Mouse (Mus musculus) layer of hippocampus, postnatal 10 days (tissue): ENCODE results near the gene Pkdcc. TPM values are rescaled to one million over a fixed set of nuclear protein-coding genes. Genes with fewer than 3 reads are reported as not detected.
A peak's percentile ranks its signal among the peaks of the same experiment; 100 is the strongest.

Experiments
- DNase-seq, 2 experiments: peaks; one replicate each; pipeline ENCODE4 v3.0.0; 2021; ENCODE audit warnings: low spot score in 2 of 2
- long read RNA-seq: library from polyadenylated mRNA; stranded (forward); transcript quantifications from one replicate; pipeline ENCODE4 v2.0.0, GENCODE M21; 2023
- total RNA-seq, 2 experiments: library from RNA; stranded (reverse); gene quantifications; 2 replicates each; pipeline ENCODE4 v1.2.3; 2021

Gene Pkdcc
- total RNA-seq: 10 to 100 TPM; 19.1 to 22.1 TPM
- long read RNA-seq, partial matches to known transcripts: 0 of 4 reads
- long read RNA-seq, other reads (novel, unspliced or antisense): 3 of 4 reads

- peak; percentile 73 to 85 for DNase-seq
Measured at GRCm38 (mm10) chr17:83214674-83215528, at the start of gene Pkdcc. Gene Pkdcc (plus strand): TSS chr17:83215292.

- no peak for DNase-seq
Measured at GRCm38 (mm10) chr17:83166195-83166594, 48.9 kb upstream of the Pkdcc start.

GRCm38 (mm10) chr17:83176146-83176545 is 38.9 kb upstream of the Pkdcc start:
- DNase-seq: no peak

- DNase-seq: no peak
Measured at GRCm38 (mm10) chr17:83178483-83179150, 36.5 kb upstream of the Pkdcc start.

GRCm38 (mm10) chr17:83179151-83179531 is 36.0 kb upstream of the Pkdcc start:
- no peak for DNase-seq

- DNase-seq: no peak
Measured at GRCm38 (mm10) chr17:83179569-83179968, 35.5 kb upstream of the Pkdcc start.

- DNase-seq: no peak
Measured at GRCm38 (mm10) chr17:83181086-83181485, 34.0 kb upstream of the Pkdcc start.

GRCm38 (mm10) chr17:83181592-83181991 is 33.5 kb upstream of the Pkdcc start:
- no peak for DNase-seq

GRCm38 (mm10) chr17:83182061-83182664 is 32.9 kb upstream of the Pkdcc start:
- no peak for DNase-seq

GRCm38 (mm10) chr17:83182780-83183179 is 32.3 kb upstream of the Pkdcc start:
- DNase-seq: no peak

- DNase-seq: no peak
Measured at GRCm38 (mm10) chr17:83187751-83188565, 27.1 kb upstream of the Pkdcc start.

- no peak for DNase-seq
Measured at GRCm38 (mm10) chr17:83190810-83191209, 24.3 kb upstream of the Pkdcc start.

- DNase-seq: no peak
Measured at GRCm38 (mm10) chr17:83194491-83194890, 20.6 kb upstream of the Pkdcc start.

- no peak for DNase-seq
Measured at GRCm38 (mm10) chr17:83197361-83197923, 17.6 kb upstream of the Pkdcc start.

GRCm38 (mm10) chr17:83200469-83200868 is 14.6 kb upstream of the Pkdcc start:
- DNase-seq: no peak

- no peak for DNase-seq
Measured at GRCm38 (mm10) chr17:83201257-83201656, 13.8 kb upstream of the Pkdcc start.

- no peak for DNase-seq
Measured at GRCm38 (mm10) chr17:83203692-83204383, 11.3 kb upstream of the Pkdcc start.

GRCm38 (mm10) chr17:83207296-83207695 is 7.8 kb upstream of the Pkdcc start:
- no peak for DNase-seq

GRCm38 (mm10) chr17:83208455-83208854 is 6.6 kb upstream of the Pkdcc start:
- no peak for DNase-seq

GRCm38 (mm10) chr17:83210531-83210930 is 4.6 kb upstream of the Pkdcc start:
- DNase-seq: no peak
